Mouse (Mus musculus): Measurements from ENCODE around the gene Elf4. TPM values are rescaled to one million over a fixed set of nuclear protein-coding genes. Genes with fewer than 3 reads are reported as not detected.

Elf4 gene
- polyA plus RNA-seq, 1 experiment from 2014 or later = 19.8 TPM

- no peak overlapping the region for H3K27ac ChIP-seq (ENCODE audit: low read depth)
- 34% methylated on average over 4 of the region's 4 CpGs for WGBS
- no peaks in the 10 kb centered on the region for H3K9me3 ChIP-seq (ENCODE audit: control insufficient read depth, low read length)
- no peak overlapping the region for H3K4me3 ChIP-seq (ENCODE audit: low read depth, low read length)
- no peaks in the 10 kb centered on the region; the same call in 1 of the 2 replicates for H3K36me3 ChIP-seq (ENCODE audit: control insufficient read depth, insufficient read depth, low read length)
- H3K4me2 ChIP-seq (ENCODE audit: low read length) = no peak overlapping the region
- ATAC-seq (replicated peaks; ENCODE audit: low FRiP score, low TSS enrichment, low read depth) = no peak
- H3K27me3 ChIP-seq (replicated peaks; ENCODE audit: control insufficient read depth, insufficient read depth, low read length) = no peaks in the 10 kb centered on the region
- no peak overlapping the region for H3K9ac ChIP-seq (ENCODE audit: low read length)
- no peaks in the 10 kb centered on the region for H3K4me1 ChIP-seq (replicated peaks; ENCODE audit: control insufficient read depth, insufficient read depth, low read length)
- DNase-seq (ENCODE audit: low spot score) = peak; percentile 82
Measured at GRCm38 (mm10) chrX:48422986-48423385, 39.9 kb downstream of the Elf4 start.

GRCm38 (mm10) chrX:48418417-48418816 is 44.5 kb downstream of the Elf4 start:
- peak; percentile 82 for ATAC-seq (replicated peaks; ENCODE audit: low FRiP score, low TSS enrichment, low read depth)
- Histone ChIP-seq H3K4me2 (ENCODE audit: low read length) (no peak overlapping the region), H3K9ac (ENCODE audit: low read length) (no peak overlapping the region), H3K4me3 (ENCODE audit: low read depth, low read length) (no peak overlapping the region), H3K4me1 (replicated peaks; ENCODE audit: control insufficient read depth, insufficient read depth, low read length) (no peaks in the 10 kb centered on the region), H3K27ac (ENCODE audit: low read depth) (0 out of 2 replicates have a peak overlapping the region, but pooled peaks have one; percentile 33), H3K27me3 (replicated peaks; ENCODE audit: control insufficient read depth, insufficient read depth, low read length) (no peaks in the 10 kb centered on the region), H3K36me3 (ENCODE audit: control insufficient read depth, insufficient read depth, low read length) (peaks cover 18% of the 10 kb centered on the region), H3K9me3 (ENCODE audit: control insufficient read depth, low read length) (no peaks in the 10 kb centered on the region)
- no peak for DNase-seq (ENCODE audit: low spot score)
- WGBS = 67% methylated on average over 2 of the region's 2 CpGs

- no peak for ATAC-seq (replicated peaks; ENCODE audit: low FRiP score, low TSS enrichment, low read depth)
- H3K27me3 ChIP-seq (replicated peaks; ENCODE audit: control insufficient read depth, insufficient read depth, low read length) = no peaks in the 10 kb centered on the region
- no peak for DNase-seq (ENCODE audit: low spot score)
- no peak overlapping the region for H3K9ac ChIP-seq (ENCODE audit: low read length)
- peaks cover 18% of the 10 kb centered on the region for H3K36me3 ChIP-seq (ENCODE audit: control insufficient read depth, insufficient read depth, low read length)
- 87% methylated on average over 5 of the region's 5 CpGs for WGBS
- no peaks in the 10 kb centered on the region for H3K4me1 ChIP-seq (replicated peaks; ENCODE audit: control insufficient read depth, insufficient read depth, low read length)
- H3K27ac ChIP-seq (ENCODE audit: low read depth) = no peak overlapping the region
- no peak overlapping the region for H3K4me2 ChIP-seq (ENCODE audit: low read length)
- H3K4me3 ChIP-seq (ENCODE audit: low read depth, low read length) = no peak overlapping the region
- H3K9me3 ChIP-seq (ENCODE audit: control insufficient read depth, low read length) = no peaks in the 10 kb centered on the region
Measured at GRCm38 (mm10) chrX:48414291-48414690, 48.6 kb downstream of the Elf4 start.

- ATAC-seq (replicated peaks; ENCODE audit: low FRiP score, low TSS enrichment, low read depth) = no peak
- WGBS = 78% methylated on average over 6 of the region's 6 CpGs
- no peak overlapping the region for H3K4me2 ChIP-seq (ENCODE audit: low read length)
- peaks cover 14% of the 10 kb centered on the region for H3K36me3 ChIP-seq (ENCODE audit: control insufficient read depth, insufficient read depth, low read length)
- no peaks in the 10 kb centered on the region for H3K4me1 ChIP-seq (replicated peaks; ENCODE audit: control insufficient read depth, insufficient read depth, low read length)
- H3K27ac ChIP-seq (ENCODE audit: low read depth) = no peak overlapping the region
- no peaks in the 10 kb centered on the region for H3K9me3 ChIP-seq (ENCODE audit: control insufficient read depth, low read length)
- no peaks in the 10 kb centered on the region for H3K27me3 ChIP-seq (replicated peaks; ENCODE audit: control insufficient read depth, insufficient read depth, low read length)
- no peak overlapping the region for H3K4me3 ChIP-seq (ENCODE audit: low read depth, low read length)
- DNase-seq (ENCODE audit: low spot score) = no peak
- H3K9ac ChIP-seq (ENCODE audit: low read length) = no peak overlapping the region
Measured at GRCm38 (mm10) chrX:48412629-48413028, 50.3 kb downstream of the Elf4 start.

GRCm38 (mm10) chrX:48410388-48410776 is 52.5 kb downstream of the Elf4 start:
- H3K9me3 ChIP-seq (ENCODE audit: control insufficient read depth, low read length) = no peaks in the 10 kb centered on the region
- H3K9ac ChIP-seq (ENCODE audit: low read length) = no peak overlapping the region
- peaks cover 13% of the 10 kb centered on the region; the same call in 1 of the 2 replicates for H3K36me3 ChIP-seq (ENCODE audit: control insufficient read depth, insufficient read depth, low read length)
- no peak overlapping the region for H3K27ac ChIP-seq (ENCODE audit: low read depth)
- no peaks in the 10 kb centered on the region for H3K27me3 ChIP-seq (replicated peaks; ENCODE audit: control insufficient read depth, insufficient read depth, low read length)
- 0 out of 2 replicates have a peak overlapping the region, but pooled peaks have one; percentile 52 for H3K4me2 ChIP-seq (ENCODE audit: low read length)
- DNase-seq (ENCODE audit: low spot score) = no peak
- no peaks in the 10 kb centered on the region for H3K4me1 ChIP-seq (replicated peaks; ENCODE audit: control insufficient read depth, insufficient read depth, low read length)
- peak overlapping the region; percentile 35; the same call in 1 of the 2 replicates for H3K4me3 ChIP-seq (ENCODE audit: low read depth, low read length)
- 15% methylated on average over 7 of the region's 7 CpGs for WGBS
- ATAC-seq (replicated peaks; ENCODE audit: low FRiP score, low TSS enrichment, low read depth) = peak; percentile 3; the same call in 1 of the 2 replicates

- Histone ChIP-seq H3K9ac (ENCODE audit: low read length) (no peak overlapping the region), H3K27ac (ENCODE audit: low read depth) (no peak overlapping the region), H3K4me2 (ENCODE audit: low read length) (peak overlapping the region; percentile 52)
Measured at GRCm38 (mm10) chrX:48409611-48410387, 53.1 kb downstream of the Elf4 start.

GRCm38 (mm10) chrX:48405141-48405540 is 57.8 kb downstream of the Elf4 start:
- no peak overlapping the region for H3K9ac ChIP-seq (ENCODE audit: low read length)
- no peak overlapping the region for H3K4me2 ChIP-seq (ENCODE audit: low read length)
- no peaks in the 10 kb centered on the region for H3K27me3 ChIP-seq (replicated peaks; ENCODE audit: control insufficient read depth, insufficient read depth, low read length)
- DNase-seq (ENCODE audit: low spot score) (no peak), ATAC-seq (replicated peaks; ENCODE audit: low FRiP score, low TSS enrichment, low read depth) (no peak)
- H3K9me3 ChIP-seq (ENCODE audit: control insufficient read depth, low read length) = no peaks in the 10 kb centered on the region
- H3K27ac ChIP-seq (ENCODE audit: low read depth) = no peak overlapping the region
- H3K36me3 ChIP-seq (ENCODE audit: control insufficient read depth, insufficient read depth, low read length) = peaks cover 35% of the 10 kb centered on the region
- WGBS = 39% methylated on average over 3 of the region's 3 CpGs
- H3K4me1 ChIP-seq (replicated peaks; ENCODE audit: control insufficient read depth, insufficient read depth, low read length) = no peaks in the 10 kb centered on the region
- H3K4me3 ChIP-seq (ENCODE audit: low read depth, low read length) = no peak overlapping the region

More at GRCm38 (mm10) chrX:48409611-48410387, 53.1 kb downstream of the Elf4 start:
- Histone ChIP-seq H3K9me3 (ENCODE audit: control insufficient read depth, low read length) (no peaks in the 10 kb centered on the region), H3K4me3 (ENCODE audit: low read depth, low read length) (peak overlapping the region; percentile 35), H3K4me1 (replicated peaks; ENCODE audit: control insufficient read depth, insufficient read depth, low read length) (no peaks in the 10 kb centered on the region), H3K36me3 (ENCODE audit: control insufficient read depth, insufficient read depth, low read length) (peaks cover 13% of the 10 kb centered on the region; the same call in 1 of the 2 replicates), H3K27me3 (replicated peaks; ENCODE audit: control insufficient read depth, insufficient read depth, low read length) (no peaks in the 10 kb centered on the region)
- peak; percentile 93 for DNase-seq (ENCODE audit: low spot score)
- peak; percentile 92 for ATAC-seq (replicated peaks; ENCODE audit: low FRiP score, low TSS enrichment, low read depth)
- 13% methylated on average over 34 of the region's 36 CpGs for WGBS

- peaks cover 50% of the 10 kb centered on the region for H3K36me3 ChIP-seq (ENCODE audit: control insufficient read depth, insufficient read depth, low read length)
- DNase-seq (ENCODE audit: low spot score) (no peak), ATAC-seq (replicated peaks; ENCODE audit: low FRiP score, low TSS enrichment, low read depth) (no peak)
- H3K4me2 ChIP-seq (ENCODE audit: low read length) = no peak overlapping the region
- H3K27me3 ChIP-seq (replicated peaks; ENCODE audit: control insufficient read depth, insufficient read depth, low read length) = no peaks in the 10 kb centered on the region
- 72% methylated on average over 4 of the region's 4 CpGs for WGBS
- H3K4me3 ChIP-seq (ENCODE audit: low read depth, low read length) = no peak overlapping the region
- H3K4me1 ChIP-seq (replicated peaks; ENCODE audit: control insufficient read depth, insufficient read depth, low read length) = no peaks in the 10 kb centered on the region
- H3K9ac ChIP-seq (ENCODE audit: low read length) = no peak overlapping the region
- H3K27ac ChIP-seq (ENCODE audit: low read depth) = no peak overlapping the region
- H3K9me3 ChIP-seq (ENCODE audit: control insufficient read depth, low read length) = no peaks in the 10 kb centered on the region
Measured at GRCm38 (mm10) chrX:48399994-48400393, 62.9 kb downstream of the Elf4 start.

GRCm38 (mm10) chrX:48389380-48389779 is 73.6 kb downstream of the Elf4 start:
- no peak overlapping the region for H3K27ac ChIP-seq (ENCODE audit: low read depth)
- no peak for DNase-seq (ENCODE audit: low spot score)
- H3K4me1 ChIP-seq (replicated peaks; ENCODE audit: control insufficient read depth, insufficient read depth, low read length) = no peaks in the 10 kb centered on the region
- ATAC-seq (replicated peaks; ENCODE audit: low FRiP score, low TSS enrichment, low read depth) = no peak
- H3K27me3 ChIP-seq (replicated peaks; ENCODE audit: control insufficient read depth, insufficient read depth, low read length) = no peaks in the 10 kb centered on the region
- no peak overlapping the region for H3K4me3 ChIP-seq (ENCODE audit: low read depth, low read length)
- H3K9ac ChIP-seq (ENCODE audit: low read length) = no peak overlapping the region
- H3K4me2 ChIP-seq (ENCODE audit: low read length) = no peak overlapping the region
- WGBS = 90% methylated on average over 6 of the region's 6 CpGs
- peaks cover 60% of the 10 kb centered on the region for H3K36me3 ChIP-seq (ENCODE audit: control insufficient read depth, insufficient read depth, low read length)
- H3K9me3 ChIP-seq (ENCODE audit: control insufficient read depth, low read length) = no peaks in the 10 kb centered on the region

Data from intestine, embryonic 14.5 days (tissue).